Comparison of ENCODE assay signal across 24 mouse cellular contexts in genomic region chr3:39357012-39357411, GRCm38 (mm10).
"Had no signal": no experiment of that assay in that cellular context is flagged by ENCODE, and none has a peak within 500 bp of the region (broad histone marks: within the 10 kb centered on the region; RNA-seq: fewer than 3 reads in every experiment).

No protein-coding gene starts in this region.

- H3K4me2 ChIP-seq: heart, embryonic 11.5 days; heart, embryonic 15.5 days; hindbrain, embryonic 13.5 days; hindbrain, embryonic 15.5 days; kidney, embryonic 15.5 days; limb, embryonic 13.5 days; limb, embryonic 15.5 days; liver, embryonic 12.5 days had no signal

- H3K4me3 ChIP-seq: heart, embryonic 15.5 days; hindbrain, embryonic 13.5 days; hindbrain, embryonic 15.5 days; kidney, embryonic 15.5 days; limb, embryonic 13.5 days; limb, embryonic 15.5 days; liver, embryonic 12.5 days had no signal

- H3K36me3 ChIP-seq: heart, embryonic 15.5 days; hindbrain, embryonic 13.5 days; hindbrain, embryonic 15.5 days; kidney, embryonic 15.5 days; limb, embryonic 13.5 days; limb, embryonic 15.5 days; liver, embryonic 12.5 days had no signal

- H3K9ac ChIP-seq: heart, embryonic 15.5 days; hindbrain, embryonic 13.5 days; hindbrain, embryonic 15.5 days; kidney, embryonic 15.5 days; limb, embryonic 13.5 days; limb, embryonic 15.5 days; liver, embryonic 12.5 days; liver, embryonic 14.5 days had no signal

- ATAC-seq: hindbrain, postnatal 0 days; intestine, embryonic 16.5 days; liver, embryonic 12.5 days had no signal

- DNase-seq: gastrocnemius, postnatal 14 days; gastrocnemius, postnatal 36 days; heart, adult 11 months; heart, postnatal 14 days; kidney, adult 11 months; kidney, adult 2 months; kidney, adult 9 months; kidney, postnatal 14 days; kidney, postnatal 36 days; layer of hippocampus, adult 9-11 months; layer of hippocampus, postnatal 36 days; left cerebral cortex, postnatal 4 days had no signal

- H3K27ac ChIP-seq: heart, embryonic 15.5 days; hindbrain, embryonic 13.5 days; hindbrain, embryonic 15.5 days; hindbrain, postnatal 0 days; kidney, embryonic 15.5 days; kidney, postnatal 0 days; limb, embryonic 13.5 days; limb, embryonic 15.5 days; liver, embryonic 12.5 days; liver, embryonic 14.5 days had no signal

- H3K27me3 ChIP-seq: heart, embryonic 15.5 days; hindbrain, embryonic 13.5 days; hindbrain, embryonic 15.5 days; kidney, embryonic 15.5 days; limb, embryonic 13.5 days; limb, embryonic 15.5 days; liver, embryonic 12.5 days had no signal

- H3K9me3 ChIP-seq: heart, embryonic 15.5 days; hindbrain, embryonic 15.5 days; kidney, embryonic 15.5 days; limb, embryonic 15.5 days; liver, embryonic 12.5 days had no signal

- H3K4me1 ChIP-seq: heart, embryonic 15.5 days; hindbrain, embryonic 13.5 days; hindbrain, embryonic 15.5 days; kidney, embryonic 15.5 days; limb, embryonic 15.5 days; liver, embryonic 12.5 days had no signal
